Mouse (Mus musculus) CH12.LX (cell line): ENCODE data around the gene Gatad2a. TPM values are rescaled to one million over a fixed set of nuclear protein-coding genes. Genes with fewer than 3 reads are reported as not detected.

Experiments used
- DNase-seq: peaks from one replicate; pipeline ENCODE4 v3.0.0-alpha.2; 2013; ENCODE audit errors: extremely low read depth
- H3K27ac ChIP-seq: 2 replicates; pipeline ENCODE4 v1.5.1; 2012; ENCODE audit warnings: low read depth, mild to moderate bottlenecking, control low read depth, moderate library complexity; ENCODE audit not compliant: insufficient read depth
- H3K27me3 ChIP-seq: replicated peaks from 2 replicates; pipeline ENCODE3; 2012; ENCODE audit warnings: inconsistent platforms
- H3K36me3 ChIP-seq, 2 experiments: replicated peaks in 1 of 2; 2 replicates each; pipeline versions ENCODE3 to v1.6.1; 2012; ENCODE audit warnings: inconsistent platforms in 1 of 2, low read length in 1 of 2, mild to moderate bottlenecking in 1 of 2, mixed read lengths in 1 of 2, moderate library complexity in 1 of 2; ENCODE audit not compliant: control insufficient read depth in 1 of 2, insufficient read depth in 1 of 2
- H3K4me1 ChIP-seq, 2 experiments: 2 replicates each; pipeline ENCODE4 v1.6.1; 2012; ENCODE audit warnings: inconsistent platforms in 1 of 2, moderate library complexity in 1 of 2; ENCODE audit not compliant: insufficient read depth in 2 of 2, control insufficient read depth in 1 of 2
- H3K4me2 ChIP-seq: 2 replicates; pipeline ENCODE4 v1.6.1; 2012; ENCODE audit warnings: low read depth, mild to moderate bottlenecking, control low read depth; ENCODE audit not compliant: poor library complexity, insufficient read depth, severe bottlenecking
- H3K4me3 ChIP-seq, 3 experiments: fragments of 150-350 bp in 1 of 3; sonication (generic) in 1 of 3; replicated peaks in 1 of 3; 2 replicates each; pipeline versions ENCODE3 to v1.5.1; 2011 to 2012; ENCODE audit warnings: low read depth in 2 of 3, low read length in 2 of 3, mild to moderate bottlenecking in 2 of 3, moderate library complexity in 2 of 3, control low read depth in 1 of 3, improper control_type of control experiment in 1 of 3, inconsistent platforms in 1 of 3, mixed read lengths in 1 of 3; ENCODE audit not compliant: poor library complexity in 1 of 3
- H3K79me2 ChIP-seq: replicated peaks from 2 replicates; pipeline ENCODE4 v1.6.1; 2012; ENCODE audit warnings: mild to moderate bottlenecking, moderate library complexity; ENCODE audit not compliant: control insufficient read depth, poor library complexity, insufficient read depth, severe bottlenecking; ENCODE audit errors: extremely low read depth
- H3K9ac ChIP-seq: 2 replicates; pipeline ENCODE4 v1.6.1; 2012; ENCODE audit warnings: low read depth, mild to moderate bottlenecking, control low read depth, moderate library complexity; ENCODE audit not compliant: insufficient read depth
- H3K9me3 ChIP-seq: replicated peaks from 2 replicates; pipeline ENCODE3; 2012; ENCODE audit warnings: low read length, inconsistent platforms, mixed read lengths
- CHD1 ChIP-seq: IDR thresholded peaks from 2 replicates; pipeline ENCODE4 v1.6.1; 2012; ENCODE audit warnings: low read depth, low read length, improper control_type of control experiment, inconsistent platforms
- CHD2 ChIP-seq: IDR thresholded peaks from 2 replicates; pipeline ENCODE4 v1.6.1; 2011; ENCODE audit warnings: low read length, improper control_type of control experiment
- EP300 ChIP-seq: IDR thresholded peaks from 2 replicates; pipeline ENCODE4 v1.6.1; 2011; ENCODE audit warnings: low read length, improper control_type of control experiment
- ETS1 ChIP-seq: conservative IDR thresholded peaks from 2 replicates; pipeline ENCODE4 v1.6.1; 2012; ENCODE audit warnings: low read depth, mild to moderate bottlenecking, inconsistent platforms, low read length, improper control_type of control experiment, moderate library complexity
- IRF4 ChIP-seq: IDR thresholded peaks from 2 replicates; pipeline ENCODE4 v1.6.1; 2014; ENCODE audit warnings: low read depth, mild to moderate bottlenecking, inconsistent platforms, low read length, improper control_type of control experiment
- JUN ChIP-seq: IDR thresholded peaks from 2 replicates; pipeline ENCODE4 v1.6.1; 2011; ENCODE audit warnings: low read depth, mild to moderate bottlenecking, low read length, improper control_type of control experiment, moderate library complexity; ENCODE audit not compliant: insufficient read depth
- MAFK ChIP-seq: IDR thresholded peaks from 2 replicates; pipeline ENCODE4 v1.6.1; 2011; ENCODE audit warnings: low read length, improper control_type of control experiment; ENCODE audit not compliant: insufficient replicate concordance
- MAX ChIP-seq: IDR thresholded peaks from 2 replicates; pipeline ENCODE4 v1.6.1; 2011; ENCODE audit warnings: low read length, improper control_type of control experiment
- MXI1 ChIP-seq: IDR thresholded peaks from 2 replicates; pipeline ENCODE4 v1.6.1; 2011; ENCODE audit warnings: mild to moderate bottlenecking, low read depth, low read length, improper control_type of control experiment
- MYC ChIP-seq: IDR thresholded peaks from 2 replicates; pipeline ENCODE4 v1.6.1; 2011; ENCODE audit warnings: low read depth, mild to moderate bottlenecking, improper control_type of control experiment, low read length
- NRF1 ChIP-seq: IDR thresholded peaks from 2 replicates; pipeline ENCODE4 v1.6.1; 2014; ENCODE audit warnings: low read depth, mild to moderate bottlenecking, inconsistent platforms, low read length, improper control_type of control experiment, moderate library complexity
- PAX5 ChIP-seq: IDR thresholded peaks from 2 replicates; pipeline ENCODE4 v1.6.1; 2012; ENCODE audit warnings: low read length, inconsistent platforms, mixed read lengths
- POLR2A ChIP-seq: IDR thresholded peaks from 2 replicates; pipeline ENCODE4 v1.6.1; 2011; ENCODE audit warnings: low read depth, mild to moderate bottlenecking, improper control_type of control experiment, low read length
- RCOR1 ChIP-seq: conservative IDR thresholded peaks from 2 replicates; pipeline ENCODE4 v1.6.1; 2012; ENCODE audit warnings: low read depth, mild to moderate bottlenecking, inconsistent platforms, low read length, improper control_type of control experiment
- SIN3A ChIP-seq: IDR thresholded peaks from 2 replicates; pipeline ENCODE4 v1.6.1; 2012; ENCODE audit warnings: low read length, improper control_type of control experiment, inconsistent platforms
- SMC3 ChIP-seq: IDR thresholded peaks from 2 replicates; pipeline ENCODE4 v1.6.1; 2011; ENCODE audit warnings: low read depth, low read length, improper control_type of control experiment
- ZMIZ1 ChIP-seq: IDR thresholded peaks from 2 replicates; pipeline ENCODE4 v1.6.1; 2012; ENCODE audit warnings: low read depth, mild to moderate bottlenecking, inconsistent platforms, low read length, improper control_type of control experiment
- dilution Hi-C: fragments of 300-500 bp; cut with MboI; formaldehyde crosslinking; loops from 2 replicates; pipeline ENCODE4 v1.14.3; 2020; ENCODE audit warnings: low sequenced_read_pairs; ENCODE audit not compliant: extremely low pct_unique_long_range_greater_than_20kb, extremely low pct_ligation_motif_present
- in situ Hi-C: fragments of 300-500 bp; cut with MboI; formaldehyde crosslinking; loops from 3 replicates; pipeline ENCODE4 v1.14.3; 2019; ENCODE audit warnings: low sequenced_read_pairs, low pct_ligation_motif_present, low pct_unique_long_range_greater_than_20kb, mixed read lengths
- polyA plus RNA-seq: library from polyadenylated mRNA; unstranded; fragments of >175 nt; gene quantifications from 2 replicates; pipeline ENCODE4 v1.2.1, GENCODE M21; 2012; ENCODE audit warnings: low read depth; ENCODE audit not compliant: insufficient read length
- total RNA-seq, 2 experiments: library from RNA; depleted of rRNA; stranded (reverse); fragments of 300-350 nt in 1 of 2; fragments of >200 nt in 1 of 2; gene quantifications; 2 replicates each; pipeline ENCODE4 v1.2.3; 2012 to 2014

Gatad2a gene
- total and polyA plus RNA-seq, 3 experiments, result 35.7 to 95.1 (median 70.8) TPM

- Histone ChIP-seq H3K9me3 (peaks cover under 1% of the 10 kb centered on the region), H3K9ac (no peak overlapping the region), H3K4me2 (peak overlapping the region; percentile 59), H3K36me3 (peaks cover 19 to 60% of the 10 kb centered on the region in 2 experiments), H3K27ac (no peak overlapping the region), H3K27me3 (no peaks in the 10 kb centered on the region), H3K79me2 (no peaks in the 10 kb centered on the region), H3K4me1 (peaks cover 2 to 15% of the 10 kb centered on the region in 2 experiments; a peak in 2 of 4 replicates), H3K4me3 (peak overlapping the region in 1 of 3 experiments; percentile 12)
- dilution Hi-C loops, result no loop called here
- TF ChIP-seq EP300 (no peak), ZMIZ1 (no peak), MYC (0 out of 2 replicates have a peak, but pooled peaks have one; percentile 28), PAX5 (no peak), CHD2 (no peak), IRF4 (peak; percentile 60; the same call in 1 of the 2 replicates), SMC3 (no peak), NRF1 (no peak), SIN3A (no peak), MAX (peak; percentile 44; the same call in 1 of the 2 replicates), RCOR1 (no peak), POLR2A (no peak)
- in situ Hi-C loops, result no loop called here
- DNase-seq, result no peak
Measured at GRCm38 (mm10) chr8:69888244-69888866, 107.8 kb downstream of the Gatad2a start.

- no peak within 1 kb of the TSS for H3K9ac ChIP-seq
- H3K79me2 ChIP-seq, result no peaks in the 10 kb centered on the region
- peak within 1 kb of the TSS in 1 of 3 experiments; percentile 12 for H3K4me3 ChIP-seq
- H3K4me1 ChIP-seq, result peaks cover 2 to 15% of the 10 kb centered on the region in 2 experiments; a peak in 2 of 4 replicates
- in situ Hi-C loops (no loop called here), dilution Hi-C loops (no loop called here)
- peaks cover 11 to 55% of the 10 kb centered on the region in 2 experiments for H3K36me3 ChIP-seq
- no peak for DNase-seq
- no peak for TF ChIP-seq JUN
- TF ChIP-seq MXI1, result no peak
- TF ChIP-seq IRF4, result no peak
- TF ChIP-seq CHD1, result no peak
- no peak for TF ChIP-seq MAX
- TF ChIP-seq MAFK, result no peak
- no peak for TF ChIP-seq ETS1
- TF ChIP-seq CHD2, result no peak
- no peaks in the 10 kb centered on the region for H3K27me3 ChIP-seq
- no peak within 1 kb of the TSS for H3K27ac ChIP-seq
- peak within 1 kb of the TSS; percentile 59 for H3K4me2 ChIP-seq
- H3K9me3 ChIP-seq, result peaks cover 9% of the 10 kb centered on the region
Measured at GRCm38 (mm10) chr8:69887289-69888243, 108.6 kb downstream of the Gatad2a start, which contains the start of gene Cilp2. Cilp2 (minus strand) TSS chr8:69887687.
